Mouse (Mus musculus) Patski (cell line): Measurements from ENCODE around the gene Auh. TPM values are rescaled to one million over a fixed set of nuclear protein-coding genes. Genes with fewer than 3 reads are reported as not detected.

Experiments used
- ATAC-seq: fragments of 100-300 bp; one replicate; pipeline ENCODE4 v1.8.0; 2021
- CTCF ChIA-PET: fragments of 350-600 bp; sonication (Branson Sonifier 250); formaldehyde crosslinking; loops from one replicate; lab custom pipeline; 2022; ENCODE audit warnings: inconsistent platforms; lab: Charles Lee
- POLR2A ChIA-PET: fragments of 350-600 bp; sonication (Branson Sonifier 250); formaldehyde crosslinking; loops from one replicate; lab custom pipeline; 2022; ENCODE audit warnings: antibody characterized with exemption, inconsistent platforms; lab: Charles Lee
- DNase-seq: peaks from one replicate; pipeline ENCODE4 v3.0.0-alpha.2; 2011; ENCODE audit warnings: low read depth, low spot score
- H3K27me3 ChIP-seq: fragments of 371-371 bp; one replicate; pipeline ENCODE4 v1.5.1; 2021
- CTCF ChIP-seq: fragments of 100-300 bp; IDR thresholded peaks from one replicate; pipeline ENCODE4 v1.5.1; 2021
- in situ Hi-C: fragments of 300-500 bp; cut with MboI; formaldehyde crosslinking; loops from 3 replicates; pipeline ENCODE4 v1.11.1; 2018; ENCODE audit warnings: low pct_unique_long_range_greater_than_20kb, mixed read lengths
- polyA plus RNA-seq: library from polyadenylated mRNA; unstranded; gene quantifications from one replicate; pipeline ENCODE4 v1.2.3, GENCODE M21; 2021

The Auh gene
- polyA plus RNA-seq, 1 experiment from 2014 or later, result 74.2 TPM

- H3K27me3 ChIP-seq, result no peaks in the 10 kb centered on the region
- DNase-seq (no peak), ATAC-seq (no peak)
- TF ChIP-seq CTCF, result no peak
- ChIA-PET CTCF (interaction anchor here (0.8 kb wide), 1 partner anchor 154 kb away, joined by 3 read pairs; no protein-coding TSS in a partner anchor), POLR2A (no interaction called here)
- in situ Hi-C loops, result no loop called here
Observed at GRCm38 (mm10) chr13:52866005-52866792, 63.3 kb downstream of the Auh start.

GRCm38 (mm10) chr13:52863436-52863835 lies 66.0 kb downstream of the Auh start:
- in situ Hi-C loops, result no loop called here
- no peaks in the 10 kb centered on the region for H3K27me3 ChIP-seq
- TF ChIP-seq CTCF, result no peak
- ChIA-PET POLR2A (no interaction called here), CTCF (no interaction called here)
- DNase-seq, result no peak
- no peak for ATAC-seq

GRCm38 (mm10) chr13:52860006-52860685 lies 69.3 kb downstream of the Auh start:
- DNase-seq, result peak; percentile 46
- in situ Hi-C loops, result no loop called here
- TF ChIP-seq CTCF, result no peak
- POLR2A ChIA-PET, result interaction anchor here (0.6 to 1.8 kb wide), 2 partner anchors 10 to 33 kb away, joined by 4 to 5 read pairs; no protein-coding TSS in a partner anchor
- ATAC-seq, result no peak
- no peaks in the 10 kb centered on the region for H3K27me3 ChIP-seq
- CTCF ChIA-PET, result no interaction called here

- ATAC-seq (no peak), DNase-seq (no peak)
- in situ Hi-C loops, result no loop called here
- no peaks in the 10 kb centered on the region for H3K27me3 ChIP-seq
- ChIA-PET POLR2A (no interaction called here), CTCF (no interaction called here)
- no peak for TF ChIP-seq CTCF
Observed at GRCm38 (mm10) chr13:52859065-52859820, 70.2 kb downstream of the Auh start.

GRCm38 (mm10) chr13:52858373-52858772 lies 71.1 kb downstream of the Auh start:
- in situ Hi-C loops, result no loop called here
- no peak for TF ChIP-seq CTCF
- no peaks in the 10 kb centered on the region for H3K27me3 ChIP-seq
- DNase-seq, result no peak
- CTCF ChIA-PET, result interaction anchor here (1.6 kb wide), 1 partner anchor 11 kb away, joined by 5 read pairs; no protein-coding TSS in a partner anchor
- no peak for ATAC-seq
- POLR2A ChIA-PET, result no interaction called here

- CTCF ChIA-PET, result interaction anchor here (1.6 kb wide), 1 partner anchor 10 kb away, joined by 5 read pairs; no protein-coding TSS in a partner anchor
- POLR2A ChIA-PET, result no interaction called here
- no peak for DNase-seq
- in situ Hi-C loops, result no loop called here
- no peaks in the 10 kb centered on the region for H3K27me3 ChIP-seq
- no peak for TF ChIP-seq CTCF
- no peak for ATAC-seq
Observed at GRCm38 (mm10) chr13:52857781-52858180, 71.7 kb downstream of the Auh start.

- ATAC-seq (no peak), DNase-seq (no peak)
- no peak for TF ChIP-seq CTCF
- CTCF ChIA-PET, result no interaction called here
- H3K27me3 ChIP-seq, result no peaks in the 10 kb centered on the region
- in situ Hi-C loops, result no loop called here
- POLR2A ChIA-PET, result no interaction called here
Observed at GRCm38 (mm10) chr13:52853536-52853935, 75.9 kb downstream of the Auh start.

GRCm38 (mm10) chr13:52851886-52852285 lies 77.6 kb downstream of the Auh start:
- no peak for ATAC-seq
- TF ChIP-seq CTCF, result no peak
- in situ Hi-C loops, result no loop called here
- no peak for DNase-seq
- H3K27me3 ChIP-seq, result no peaks in the 10 kb centered on the region
- ChIA-PET CTCF (no interaction called here), POLR2A (no interaction called here)

- ATAC-seq, result no peak
- in situ Hi-C loops, result no loop called here
- no peaks in the 10 kb centered on the region for H3K27me3 ChIP-seq
- TF ChIP-seq CTCF, result no peak
- ChIA-PET CTCF (no interaction called here), POLR2A (no interaction called here)
- no peak for DNase-seq
Observed at GRCm38 (mm10) chr13:52850024-52850723, 79.3 kb downstream of the Auh start.

GRCm38 (mm10) chr13:52849394-52849801 lies 80.1 kb downstream of the Auh start:
- H3K27me3 ChIP-seq, result no peaks in the 10 kb centered on the region
- ATAC-seq (no peak), DNase-seq (no peak)
- POLR2A ChIA-PET, result no interaction called here
- in situ Hi-C loops, result no loop called here
- TF ChIP-seq CTCF, result no peak
- CTCF ChIA-PET, result no interaction called here
